Mouse (Mus musculus): ENCODE measurements at regions not wholly inside any gene's neighbourhood (a gene's known extent, or its start where the extent isn't known, plus 50 kb on each side); places are given as distances from the start of the nearest gene placed in this dataset.

- DNase-seq: no peak
These were observed 188.7 kb downstream of the Akap7 start for GRCm38 (mm10) chr10:25118674-25119670.

GRCm38 (mm10) chr10:25114316-25114715, 187.0 kb upstream of the Arg1 start:
- DNase-seq: no peak

DNA sequence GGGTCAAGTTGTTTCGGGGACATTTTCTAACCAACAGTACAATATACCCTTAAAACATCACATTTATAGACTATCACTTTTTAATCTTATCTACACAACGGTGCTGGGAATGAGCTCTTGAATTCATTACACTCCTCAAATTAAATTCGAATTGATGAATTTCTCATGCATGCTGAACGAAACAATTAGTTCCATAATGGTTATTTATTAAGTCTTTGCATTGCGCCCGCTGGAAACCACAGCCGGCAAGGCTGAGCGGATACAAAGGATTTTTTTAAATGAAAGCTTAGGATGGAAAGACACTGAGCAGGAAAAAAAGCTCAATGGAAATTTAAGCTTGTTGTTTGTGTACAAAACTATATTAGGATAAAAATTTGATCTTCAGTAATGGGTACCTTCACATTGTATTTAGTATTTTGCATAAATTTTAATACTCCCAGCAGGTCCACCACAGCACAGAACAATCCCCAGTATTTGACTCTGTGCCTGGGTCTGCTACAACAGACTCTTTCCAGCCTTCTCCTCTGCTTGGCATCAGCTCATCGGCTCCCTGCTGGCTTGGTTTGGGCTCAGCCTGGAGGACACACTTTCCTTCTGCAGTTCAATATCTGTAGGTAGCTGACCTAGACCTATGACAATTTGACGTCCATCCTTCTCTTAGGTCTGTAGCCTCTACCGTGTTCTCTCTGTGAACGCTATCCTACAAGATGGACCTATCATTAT, 185.3 kb upstream of the Arg1 start:
- DNase-seq: no peak

DNA sequence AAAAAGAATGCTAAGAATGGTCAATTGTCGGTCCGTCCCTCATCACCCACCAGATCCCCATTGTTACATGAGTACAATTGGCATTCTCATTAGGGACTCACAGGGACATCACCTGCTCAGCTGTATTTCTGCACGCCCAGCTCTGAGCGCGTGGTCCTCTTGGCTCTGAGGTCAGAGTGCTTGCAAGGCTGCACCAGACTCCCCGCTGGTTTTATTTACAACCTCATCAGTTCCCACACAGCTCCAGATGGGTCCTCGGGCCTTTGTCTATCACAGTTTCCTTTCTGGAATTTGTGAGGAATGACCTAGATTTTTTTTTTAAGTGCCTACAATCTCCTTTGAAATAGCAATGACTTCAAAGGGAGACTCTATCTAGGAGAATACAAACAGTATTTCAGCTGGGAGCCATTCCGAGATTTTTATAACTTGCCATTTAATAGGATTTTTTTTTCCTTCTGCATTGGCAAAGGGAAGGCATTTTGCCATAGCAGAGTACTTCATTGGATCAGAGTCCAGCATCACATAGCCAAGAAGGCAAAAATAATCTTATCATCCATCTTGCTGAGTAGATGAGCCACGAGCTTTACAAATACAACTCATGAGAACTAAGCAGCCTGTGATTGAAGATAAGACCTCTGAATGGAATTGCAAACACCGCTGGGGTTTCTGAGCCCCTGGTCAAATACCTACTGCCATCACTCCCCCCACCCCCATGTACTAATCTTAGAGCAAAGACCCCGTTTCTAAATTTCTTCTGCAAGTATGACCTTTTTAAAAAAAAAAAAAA, 184.5 kb upstream of the Arg1 start:
- no peak for DNase-seq

DNA sequence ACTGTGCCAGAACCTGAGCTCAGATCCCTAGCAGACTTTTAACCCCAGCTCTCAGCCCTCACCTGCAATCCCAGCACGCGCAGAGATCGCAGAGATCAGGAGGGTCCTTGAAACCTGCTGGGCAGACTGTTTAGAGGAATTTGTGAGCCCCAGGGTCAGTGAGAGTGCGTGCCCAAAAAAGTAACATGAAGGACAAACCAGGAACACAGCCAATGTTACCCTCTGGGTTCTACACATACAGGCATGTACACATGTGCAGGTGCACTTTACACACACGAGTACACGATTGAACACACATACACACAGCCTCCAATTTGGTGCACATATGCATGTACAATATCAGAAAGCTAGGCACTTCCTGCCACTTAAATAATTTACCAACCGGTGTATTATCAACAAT, 183.9 kb upstream of the Arg1 start:
- no peak for DNase-seq

GRCm38 (mm10) chr10:25098070-25098469, 170.8 kb upstream of the Arg1 start:
- DNase-seq: no peak

DNA sequence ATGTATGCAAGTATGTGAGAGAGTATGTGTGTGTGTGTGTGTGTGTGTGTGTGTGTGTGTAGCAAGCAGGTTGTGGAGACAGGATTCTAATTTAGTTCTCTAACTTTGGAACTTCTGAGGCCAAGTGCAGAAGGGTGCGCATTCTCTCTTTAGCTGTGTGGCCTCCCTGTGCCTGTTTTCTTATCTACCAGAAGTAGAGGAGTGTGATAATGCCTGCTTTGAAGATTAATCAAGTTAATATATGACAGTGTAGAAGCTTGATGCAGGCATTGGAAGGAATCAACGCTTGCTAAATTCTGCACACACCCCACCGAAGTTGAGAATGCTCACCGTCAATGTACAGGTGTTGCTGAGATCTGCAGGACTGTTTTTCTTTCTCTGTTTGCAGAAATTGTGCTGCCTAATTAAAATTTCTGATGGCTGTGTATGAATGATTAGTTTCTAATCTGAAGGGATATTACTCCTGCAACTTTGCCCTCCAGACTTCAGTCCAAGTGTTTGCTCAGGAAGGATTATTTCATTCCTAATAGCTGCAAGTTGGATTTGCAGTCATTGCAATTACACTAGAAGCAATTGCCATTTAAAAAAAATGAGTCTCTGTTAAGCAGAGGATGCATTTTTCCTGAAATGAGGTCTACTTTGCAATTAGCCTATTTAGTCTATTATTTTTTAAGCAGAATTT, 162.6 kb upstream of the Arg1 start:
- no peak for DNase-seq

DNA sequence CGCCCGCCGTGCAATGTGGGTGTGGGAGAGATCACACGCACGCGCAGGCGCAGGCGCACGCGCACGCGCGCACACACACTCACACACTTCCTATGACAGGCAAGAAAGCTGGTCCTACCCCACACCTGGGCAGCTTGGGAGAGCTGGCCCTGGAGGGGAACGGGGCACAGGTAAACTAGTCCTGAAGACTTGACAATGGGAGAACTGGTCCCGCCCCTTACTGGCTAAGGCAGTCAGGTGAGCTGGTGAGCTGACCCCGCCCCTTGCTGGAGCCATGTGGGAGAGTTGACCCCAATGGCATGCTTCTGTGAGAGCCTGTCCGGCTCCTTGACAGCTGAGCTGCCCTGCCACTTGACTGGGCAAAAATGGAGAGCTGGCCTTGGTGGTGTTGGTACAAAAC, 159.5 kb upstream of the Arg1 start:
- DNase-seq: no peak

DNA sequence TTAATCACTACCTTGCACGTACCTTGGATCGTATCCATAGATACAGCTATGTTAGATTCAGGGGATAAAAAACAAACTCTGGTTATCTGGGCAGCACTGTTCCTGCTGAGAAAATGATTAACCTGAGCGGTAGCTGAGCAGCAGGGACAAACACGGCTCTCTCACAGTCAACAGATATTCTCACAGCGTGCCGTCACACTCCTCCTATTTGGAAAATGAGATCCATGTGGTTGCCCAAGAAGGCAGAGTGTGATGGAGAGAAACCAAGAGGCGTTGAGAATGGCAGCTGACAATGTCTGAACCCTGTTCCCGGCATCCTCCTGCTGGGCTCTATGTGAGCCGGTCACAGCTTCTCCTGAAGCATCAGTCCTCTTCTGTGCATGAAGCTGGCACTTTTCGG, 155.6 kb upstream of the Arg1 start:
- no peak for DNase-seq

GRCm38 (mm10) chr10:25072617-25073016, 145.3 kb upstream of the Arg1 start:
- no peak for DNase-seq

GRCm38 (mm10) chr10:25068301-25068700, 141.0 kb upstream of the Arg1 start:
- DNase-seq: no peak

- no peak for DNase-seq
These were observed 137.5 kb upstream of the Arg1 start for GRCm38 (mm10) chr10:25064701-25065362.

GRCm38 (mm10) chr10:25061402-25062055, 134.2 kb upstream of the Arg1 start:
- DNase-seq: no peak

DNA sequence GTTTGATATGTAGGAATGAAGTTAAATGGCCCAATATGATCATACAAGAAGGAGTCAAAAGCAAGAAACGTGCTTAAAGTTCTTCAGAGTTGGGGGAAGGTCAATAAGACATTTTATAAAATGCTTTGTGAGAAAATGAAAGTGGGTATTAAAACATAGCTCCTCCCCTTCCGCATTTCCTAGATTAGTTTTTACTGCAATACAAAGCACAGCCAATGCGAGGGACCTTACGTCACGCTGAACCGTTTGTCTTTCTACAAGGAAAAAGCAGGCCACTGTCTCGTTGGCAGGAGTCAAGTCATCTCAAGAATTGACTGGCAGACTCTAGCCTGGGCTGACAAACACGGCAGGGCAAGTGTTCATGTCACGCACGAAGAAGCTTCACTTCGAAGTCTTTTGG, 131.4 kb upstream of the Arg1 start:
- no peak for DNase-seq

- no peak for DNase-seq
These were observed 124.7 kb upstream of the Arg1 start for GRCm38 (mm10) chr10:25051998-25052397.

DNA sequence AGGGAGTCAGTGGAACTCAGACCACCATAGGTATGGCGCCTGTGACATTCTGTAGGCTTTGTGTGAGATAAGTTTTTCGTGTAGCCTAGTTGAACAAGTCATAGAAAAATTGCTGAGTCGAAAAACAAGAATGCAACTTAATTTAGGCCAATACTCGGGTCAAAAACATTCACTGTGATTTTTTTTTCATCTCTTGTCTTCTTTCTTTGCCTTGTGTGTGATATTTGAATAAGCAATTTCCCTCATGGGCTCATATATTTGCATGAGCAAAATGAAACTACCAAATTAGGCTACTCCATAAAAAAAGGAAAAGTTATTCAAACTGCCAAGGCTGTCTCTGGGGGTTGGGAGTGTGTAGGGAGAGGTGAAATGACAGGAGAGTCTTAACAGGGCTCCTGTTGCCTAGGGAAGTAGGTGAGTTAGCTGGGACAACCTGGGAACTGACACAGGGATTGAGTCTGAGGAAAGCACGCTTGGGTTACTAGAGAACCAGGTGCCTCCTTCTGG, 124.1 kb upstream of the Arg1 start:
- DNase-seq: no peak

DNA sequence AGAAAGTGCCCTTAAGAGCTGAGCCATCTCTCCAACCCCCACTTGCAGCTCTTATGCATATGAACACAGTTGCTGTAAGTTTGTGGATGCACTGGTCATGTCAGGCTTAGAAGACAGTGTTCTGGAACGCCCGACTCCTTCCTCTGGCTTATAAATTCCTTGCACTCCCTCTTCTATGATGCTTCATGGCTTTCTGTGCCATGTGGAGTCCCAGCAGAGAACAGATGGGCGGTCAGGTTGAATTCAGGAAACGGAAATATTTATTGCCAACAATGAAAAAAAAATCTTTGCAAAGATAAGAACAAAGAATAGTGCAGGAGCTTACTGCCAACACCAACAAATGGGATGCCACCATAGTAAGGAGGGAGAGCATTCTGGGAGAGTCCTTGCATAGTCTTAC, 113.9 kb upstream of the Arg1 start:
- no peak for DNase-seq

DNA sequence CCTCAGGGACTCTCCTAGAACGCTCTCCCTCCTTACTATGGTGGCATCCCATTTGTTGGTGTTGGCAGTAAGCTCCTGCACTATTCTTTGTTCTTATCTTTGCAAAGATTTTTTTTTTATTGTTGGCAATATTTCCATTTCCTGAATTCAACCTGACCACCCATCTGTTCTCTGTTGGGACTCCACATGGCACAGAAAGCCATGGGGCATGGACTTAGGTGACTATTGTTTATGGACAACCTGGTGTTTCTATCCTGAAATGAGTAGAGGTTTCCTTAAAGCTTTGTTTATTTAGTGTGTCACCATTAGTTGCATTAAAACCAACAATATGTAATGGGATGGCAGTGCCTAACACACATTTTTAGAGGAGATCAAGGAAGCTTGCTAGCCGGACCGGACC, 112.6 kb upstream of the Arg1 start:
- DNase-seq: no peak

DNA sequence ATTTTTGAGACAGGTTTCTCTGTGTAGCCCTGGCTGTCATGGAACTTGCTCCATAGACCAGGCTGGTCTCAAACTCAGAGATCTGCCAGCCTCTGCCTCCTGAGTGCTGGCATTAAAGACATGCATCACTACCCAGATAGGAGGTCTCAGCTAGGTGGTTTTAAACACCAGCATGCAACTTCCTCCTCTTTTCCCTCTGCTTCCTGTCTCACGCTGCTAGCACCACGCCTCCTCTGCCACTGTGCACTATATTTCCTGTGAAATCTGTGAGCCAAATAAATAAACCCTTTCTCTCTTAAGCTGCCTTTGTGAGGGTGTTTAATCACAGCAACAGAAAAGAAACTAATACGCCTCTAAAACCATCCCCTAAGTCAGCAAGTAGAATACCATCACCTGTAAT, 109.6 kb upstream of the Arg1 start:
- DNase-seq: no peak

DNA sequence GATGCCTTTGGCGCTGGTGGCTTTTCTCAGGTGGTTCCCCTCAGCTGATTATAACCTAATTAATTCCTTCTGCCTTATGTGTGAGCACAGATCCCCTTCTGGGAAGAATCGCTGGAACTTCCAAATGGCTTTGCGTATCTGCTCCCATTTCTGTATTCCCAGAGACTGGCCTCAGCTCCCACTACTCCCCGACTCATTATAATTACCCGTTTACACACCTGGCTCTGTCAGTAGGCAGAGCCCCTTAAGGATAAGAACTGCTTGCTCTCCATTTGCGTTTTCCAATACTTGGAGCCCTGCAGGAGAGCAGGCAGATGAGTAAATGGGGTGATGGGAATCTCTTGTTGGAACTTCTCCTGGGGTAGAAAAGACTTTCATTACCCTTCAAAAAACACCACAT, 108.1 kb upstream of the Arg1 start:
- no peak for DNase-seq

DNA sequence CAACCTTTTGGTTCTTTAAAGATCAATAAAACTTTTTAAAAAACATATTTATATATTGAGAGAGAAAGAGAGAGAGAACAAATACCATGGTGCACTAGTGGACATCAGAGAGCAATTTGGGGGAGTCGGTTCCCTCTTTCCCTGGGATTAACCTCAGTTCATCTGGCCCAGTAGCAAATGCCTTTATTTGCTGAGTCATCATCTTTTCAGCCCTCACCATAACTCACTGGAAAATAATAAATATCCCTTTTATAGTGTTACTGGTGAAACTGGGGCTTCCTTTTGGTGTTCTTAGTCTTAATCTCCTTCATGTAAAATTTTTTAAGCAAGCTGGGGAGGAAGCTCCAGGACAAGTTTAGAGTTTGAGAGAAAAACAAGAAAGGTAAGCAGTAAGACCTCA, 105.3 kb upstream of the Arg1 start:
- DNase-seq: no peak
